Mouse (Mus musculus) frontal cortex, postnatal 25 days (tissue): Measurements from ENCODE around the gene D17H6S53E.

Experiments used
- DNase-seq, 2 experiments: peaks; one replicate each; pipeline ENCODE4 v3.0.0; 2022; ENCODE audit warnings: low spot score in 2 of 2

D17H6S53E gene

DNA sequence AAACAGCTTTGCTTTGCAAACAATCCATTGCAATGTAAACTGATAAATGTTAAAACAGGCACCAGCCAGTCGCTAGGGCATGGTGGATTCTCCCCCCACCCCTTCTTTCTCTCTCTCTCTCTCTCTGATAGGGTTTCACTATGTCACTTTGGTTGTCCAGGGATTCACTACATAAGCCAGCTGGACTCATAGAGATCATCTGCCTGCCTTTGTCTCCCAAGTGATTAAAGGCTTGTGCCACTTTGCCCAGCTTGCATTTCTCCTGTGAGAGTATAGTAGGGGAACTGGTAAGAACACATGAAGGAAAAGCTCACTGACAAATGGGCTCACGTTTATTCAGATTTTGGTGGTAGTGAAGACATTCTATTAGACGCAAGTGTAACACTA is 6.0 kb downstream of the D17H6S53E start:
- DNase-seq = no peak

DNA sequence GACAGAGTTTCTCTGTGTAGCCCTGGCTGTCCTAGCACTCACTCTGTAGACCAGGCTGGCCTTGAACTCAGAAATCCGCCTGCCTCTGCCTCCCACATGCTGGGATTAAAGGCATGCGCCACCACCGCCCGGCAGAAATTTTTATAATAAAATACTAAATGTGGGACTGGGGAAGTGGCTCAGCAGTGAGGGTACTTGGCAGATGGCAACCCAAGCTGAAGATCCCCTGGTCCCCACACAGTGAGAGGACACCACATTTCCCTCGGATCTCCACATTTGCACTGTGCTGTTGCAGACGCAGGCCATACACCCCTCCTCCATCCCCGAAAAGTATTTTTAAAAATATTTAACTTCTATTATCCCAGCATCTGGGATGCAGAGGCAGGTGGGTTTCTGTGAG is 7.3 kb downstream of the D17H6S53E start:
- DNase-seq = no peak

DNA sequence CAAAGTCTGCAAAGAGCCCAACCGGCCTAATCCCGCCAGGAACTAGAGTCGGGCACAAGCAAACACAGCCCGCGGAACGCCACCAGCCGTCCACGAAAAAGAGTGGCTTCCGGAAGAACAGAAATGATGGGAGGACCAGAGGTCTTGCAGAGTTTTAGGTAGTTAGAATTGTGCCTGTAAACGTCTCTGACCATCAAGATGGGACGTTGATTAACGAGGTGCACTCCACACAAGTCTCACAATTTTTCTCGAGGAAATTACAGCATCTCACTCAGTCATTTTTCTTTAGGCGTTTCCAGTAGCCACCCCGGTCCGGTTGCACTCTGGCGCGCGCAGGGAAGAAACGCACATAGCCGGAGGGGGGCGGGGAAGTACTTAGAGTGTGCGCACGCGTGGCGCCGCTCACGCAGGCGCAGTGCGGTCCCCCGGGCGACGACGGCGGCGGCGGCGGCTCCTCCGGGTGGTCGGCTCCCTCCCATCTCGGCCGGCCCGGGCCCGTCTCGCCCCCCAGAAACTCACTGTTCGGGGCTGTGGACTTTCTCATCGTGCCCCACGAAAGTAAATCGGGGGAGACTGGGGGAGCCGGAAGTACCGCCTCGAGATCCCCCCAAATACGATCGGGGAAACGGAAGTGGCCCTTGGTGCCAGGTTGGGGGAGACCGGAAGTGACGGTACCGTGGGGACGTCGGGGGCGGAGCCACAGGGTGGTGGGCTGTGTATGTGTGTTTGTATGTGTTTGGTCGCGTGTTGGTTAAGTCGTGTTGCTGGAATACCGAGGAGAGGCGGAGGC is 8.8 kb downstream of the D17H6S53E start, which contains the start of gene Bag6:
Gene Bag6, plus strand, starts transcription at position 378 of the 790 bp plus-strand sequence.
- peak; percentile 92 to 93 for DNase-seq

DNA sequence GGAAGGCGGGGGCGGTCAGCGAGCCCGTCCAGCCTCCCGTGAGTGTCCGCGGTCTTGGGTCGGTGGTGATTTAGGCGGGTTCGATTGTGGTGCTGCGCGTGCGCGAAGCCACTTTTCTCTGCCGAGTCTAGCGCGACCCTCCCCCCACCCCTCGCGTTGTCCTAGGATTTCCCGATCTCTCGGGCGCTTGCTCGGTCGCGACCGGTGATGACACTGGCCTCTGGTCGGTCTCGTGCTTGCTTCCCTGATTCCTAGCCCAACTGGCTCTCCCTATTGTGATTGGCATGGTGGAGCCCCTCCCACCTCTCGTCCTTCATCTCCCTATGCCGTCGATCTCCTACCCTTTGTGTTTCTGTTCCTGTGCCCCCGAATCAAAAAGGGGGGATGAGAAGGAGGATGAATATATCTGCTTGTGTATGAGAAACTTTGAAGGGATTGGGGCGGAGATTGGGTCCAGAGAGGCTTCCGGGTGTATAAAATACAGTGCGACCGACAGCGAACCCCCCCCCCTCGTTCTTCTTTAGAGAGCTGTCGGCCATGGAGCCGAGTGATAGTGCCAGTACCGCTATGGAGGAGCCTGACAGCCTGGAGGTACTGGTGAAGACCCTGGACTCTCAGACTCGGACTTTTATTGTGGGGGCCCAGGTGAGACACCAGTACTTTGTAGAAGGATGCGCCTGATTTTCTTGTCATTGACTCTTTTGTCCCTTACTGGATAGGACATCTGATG is 9.6 kb downstream of the D17H6S53E start:
- no peak for DNase-seq

DNA sequence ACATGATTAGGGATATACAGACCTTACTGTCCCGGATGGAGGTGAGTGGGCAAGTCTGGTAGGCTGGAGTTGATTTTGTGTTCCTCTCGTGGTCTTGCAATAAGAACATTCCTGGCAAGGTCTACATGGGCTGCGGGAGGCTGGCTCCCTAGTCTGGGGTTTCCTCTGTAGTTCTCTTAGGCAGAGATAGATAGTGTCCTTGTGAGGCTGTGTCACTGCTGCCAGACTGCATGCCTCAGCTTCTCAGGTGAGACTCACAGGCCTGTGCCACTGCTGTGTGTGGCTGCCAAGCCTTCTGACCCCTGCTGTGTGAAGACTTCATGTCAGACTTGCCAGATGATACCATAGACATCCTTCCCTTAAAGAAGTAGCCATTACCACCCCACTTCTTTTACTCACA is 13.1 kb downstream of the D17H6S53E start:
- DNase-seq = no peak

DNA sequence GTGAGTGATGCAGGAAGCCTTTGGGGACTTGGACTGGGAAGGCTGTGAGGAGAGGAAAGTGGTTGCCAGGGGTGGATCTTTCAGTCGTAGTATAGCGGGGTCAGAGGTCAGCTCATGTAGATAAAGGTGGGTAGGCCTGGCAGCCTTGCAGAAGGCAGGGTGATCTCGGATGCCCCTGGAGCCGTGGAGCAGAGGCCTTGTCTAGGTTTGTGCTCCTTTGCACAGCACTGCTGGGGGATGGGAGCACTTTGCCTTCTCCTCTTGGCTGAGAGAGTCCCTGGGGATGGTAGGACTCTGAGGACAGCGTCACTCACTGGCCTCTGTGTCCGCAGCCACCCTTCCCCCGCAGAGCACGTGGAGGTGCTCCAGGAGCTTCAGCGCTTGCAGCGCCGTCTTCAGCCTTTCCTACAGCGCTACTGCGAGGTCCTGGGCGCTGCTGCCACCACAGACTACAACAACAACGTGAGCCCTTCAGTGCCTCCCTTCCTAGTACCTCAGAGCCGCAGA is 14.4 kb downstream of the D17H6S53E start:
- no peak for DNase-seq

DNA sequence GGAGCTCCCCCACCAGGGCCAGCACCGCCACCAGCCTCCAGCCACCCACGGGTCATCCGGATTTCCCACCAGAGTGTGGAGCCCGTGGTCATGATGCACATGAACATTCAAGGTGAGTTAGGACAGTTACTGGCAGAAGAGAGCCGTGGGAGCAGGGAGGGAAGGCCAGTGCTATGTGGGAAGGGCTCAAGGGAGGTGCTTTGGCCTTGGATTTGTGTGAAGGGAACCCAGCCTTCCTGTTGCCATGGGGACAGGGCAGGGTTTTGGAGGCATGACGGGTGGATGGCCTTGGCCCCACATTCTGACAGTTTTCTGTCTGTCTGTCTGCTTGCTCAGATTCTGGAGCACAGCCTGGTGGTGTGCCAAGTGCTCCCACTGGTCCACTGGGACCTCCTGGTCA is 15.8 kb downstream of the D17H6S53E start:
- no peak for DNase-seq

DNA sequence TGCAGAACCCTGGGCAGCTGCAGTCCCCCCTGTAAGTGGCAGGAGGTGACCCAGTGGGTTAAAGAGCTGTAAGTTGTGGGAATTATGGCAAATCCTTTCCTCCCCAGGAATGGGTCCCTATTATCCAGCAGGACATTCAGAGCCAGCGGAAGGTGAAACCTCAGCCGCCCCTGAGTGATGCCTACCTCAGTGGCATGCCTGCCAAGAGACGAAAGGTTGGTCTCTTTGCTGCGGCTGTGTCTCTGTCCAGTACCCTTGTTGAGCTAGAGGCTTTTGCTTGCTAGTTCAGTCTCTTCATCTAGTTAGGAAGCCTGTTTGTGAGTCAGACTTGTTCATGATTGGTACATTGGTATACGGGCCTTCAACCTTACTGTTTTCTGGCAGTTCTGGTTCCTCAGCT is 20.0 kb downstream of the D17H6S53E start:
- DNase-seq = no peak

DNA sequence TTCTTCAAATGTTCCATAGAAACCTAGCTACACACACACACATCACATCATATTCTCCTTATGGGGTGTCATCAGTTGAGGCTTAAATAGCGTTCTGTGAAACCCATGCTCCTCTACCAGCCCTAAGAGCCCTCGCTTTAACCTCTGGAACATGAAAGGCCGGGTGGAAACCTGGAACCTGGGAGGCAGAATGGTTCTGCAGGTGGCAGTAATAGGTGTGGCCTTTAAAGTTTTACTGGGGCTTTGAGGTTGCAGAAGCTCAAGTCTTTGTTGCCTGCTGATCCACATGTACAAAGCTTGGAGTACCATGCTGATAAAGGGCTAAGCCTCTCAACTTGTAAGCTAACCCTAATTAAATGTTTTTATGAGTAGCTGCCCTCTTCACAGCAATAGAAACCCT is 21.2 kb downstream of the D17H6S53E start:
- DNase-seq = no peak

DNA sequence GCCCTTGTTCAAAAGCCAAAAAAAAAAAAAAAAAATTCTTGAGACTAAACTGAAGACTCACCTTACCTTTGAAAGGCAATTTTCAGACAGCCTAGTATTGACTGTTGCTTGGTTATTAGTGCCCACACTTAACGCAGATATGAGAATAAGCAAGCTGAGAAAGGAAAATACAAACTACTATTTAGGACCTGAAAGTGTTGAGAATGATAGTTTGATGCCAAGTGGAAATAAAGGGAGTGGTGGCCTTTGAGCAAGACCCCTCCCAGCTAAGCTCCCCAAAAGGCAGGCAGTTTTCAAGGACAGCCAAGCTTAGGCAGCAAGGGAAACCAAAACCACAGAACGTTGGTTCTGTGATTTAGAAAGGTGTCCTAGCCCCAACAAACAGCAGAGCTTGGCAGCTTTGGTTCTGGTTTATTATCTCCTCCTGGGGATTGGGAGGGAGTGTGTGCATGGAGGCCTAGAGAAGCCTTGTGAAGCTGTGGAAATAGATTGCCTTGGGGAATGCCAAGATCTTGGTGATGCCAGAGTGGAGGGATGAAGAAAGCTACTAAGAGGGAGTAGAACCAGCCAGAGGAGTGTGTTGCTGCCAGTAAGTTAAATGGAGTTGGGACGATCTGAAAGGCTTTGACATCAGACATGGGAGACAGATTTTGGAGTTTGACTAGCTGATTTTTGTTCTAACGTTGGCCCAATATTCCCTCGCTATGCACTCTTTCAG is 21.9 kb downstream of the D17H6S53E start:
- DNase-seq = no peak

DNA sequence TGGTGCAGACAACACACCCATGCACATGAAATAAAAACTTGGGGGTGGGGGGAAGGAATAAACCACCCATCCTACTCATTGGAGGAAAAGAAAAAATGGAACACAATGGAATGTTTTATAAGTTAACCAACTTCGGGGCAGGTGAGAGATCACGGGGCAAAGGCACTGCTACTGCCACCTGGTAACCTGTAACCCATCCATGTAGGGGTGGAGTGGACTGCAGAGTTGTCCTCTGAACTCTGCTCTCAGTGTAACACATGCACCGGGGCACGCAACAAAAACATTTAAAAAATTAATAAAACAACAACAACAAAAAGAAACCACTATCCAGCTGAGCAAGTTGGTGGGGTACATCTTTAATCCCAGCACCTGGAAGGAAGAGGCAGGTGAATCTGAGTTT is 25.9 kb downstream of the D17H6S53E start:
- DNase-seq = no peak

DNA sequence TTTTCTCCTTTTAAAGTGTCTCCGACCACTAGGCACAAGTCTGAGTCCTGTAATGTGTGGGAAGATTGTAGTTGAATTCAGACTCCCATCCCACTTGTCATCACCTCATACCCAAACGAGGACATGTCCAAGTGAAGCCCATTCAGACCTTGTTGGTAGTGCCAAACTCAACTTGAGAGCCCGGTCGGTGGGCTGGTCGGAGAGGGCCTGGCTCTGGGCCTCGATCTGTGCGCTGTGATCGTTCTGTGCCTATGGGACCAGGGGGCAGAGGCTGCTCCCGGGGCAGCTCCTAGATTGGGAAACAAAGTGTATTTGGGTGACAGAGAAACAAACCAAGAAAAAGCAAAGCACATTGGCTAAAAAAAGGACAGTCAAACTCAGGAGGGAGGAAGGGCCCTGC is 26.9 kb downstream of the D17H6S53E start:
- DNase-seq = no peak

DNA sequence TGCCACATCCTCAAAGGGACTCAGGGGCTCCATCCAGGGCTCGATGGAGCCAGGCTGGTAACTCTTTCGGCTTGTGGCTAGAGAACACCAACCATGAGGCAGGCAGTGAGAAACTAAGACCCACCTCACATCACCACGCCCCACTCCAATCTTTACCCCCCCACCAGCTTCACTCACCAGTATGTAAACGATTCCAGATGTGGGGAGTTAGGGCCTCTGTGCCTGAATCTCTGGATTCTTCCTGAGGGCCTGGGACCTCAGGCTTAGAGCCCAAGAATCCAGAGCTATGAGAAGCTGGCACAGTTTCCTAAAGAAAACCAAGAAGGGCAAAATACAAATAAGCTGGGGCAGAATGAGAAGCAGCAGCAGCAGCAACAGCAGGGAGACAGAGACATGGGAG is 27.8 kb downstream of the D17H6S53E start:
- no peak for DNase-seq

DNA sequence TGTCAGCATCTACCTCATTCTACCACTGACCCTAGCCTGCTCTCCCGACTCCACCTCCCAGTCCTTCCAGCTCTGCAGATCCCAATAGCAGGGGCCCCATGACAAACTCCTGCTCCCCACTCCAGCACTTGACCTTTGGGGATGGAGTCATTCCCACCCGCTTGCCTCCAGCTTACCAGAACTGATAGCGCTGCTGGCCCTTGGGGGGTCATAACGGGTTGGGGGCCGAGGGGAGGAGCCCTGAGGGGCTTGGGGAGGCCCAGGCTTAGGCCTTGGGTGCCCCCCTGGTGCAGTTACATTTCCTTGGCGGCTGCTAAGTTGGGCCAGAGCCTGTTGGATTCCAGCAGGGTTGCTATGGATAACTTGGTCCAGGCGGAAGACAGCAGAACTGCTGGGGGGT is 28.4 kb downstream of the D17H6S53E start:
- no peak for DNase-seq

DNA sequence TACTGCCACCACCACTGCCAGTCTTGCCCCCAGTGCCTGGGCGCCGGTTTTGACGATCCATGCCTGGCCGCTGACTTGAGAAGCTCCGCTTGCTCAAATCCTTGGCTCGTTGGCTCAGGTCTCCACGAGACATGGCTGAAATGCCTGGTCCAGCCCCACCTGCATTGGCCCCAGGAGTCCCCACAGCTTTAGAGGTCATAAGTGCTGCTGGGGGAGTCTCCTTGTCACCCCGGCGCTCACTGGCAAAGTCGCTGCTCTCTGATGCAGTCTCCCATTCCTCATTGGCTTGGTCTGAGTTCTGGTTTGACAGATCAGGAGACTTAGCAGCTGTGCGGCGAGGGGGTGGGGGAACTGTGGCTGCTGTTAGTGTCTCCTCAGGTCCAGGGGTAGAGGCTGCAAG is 29.3 kb downstream of the D17H6S53E start:
- no peak for DNase-seq

DNA sequence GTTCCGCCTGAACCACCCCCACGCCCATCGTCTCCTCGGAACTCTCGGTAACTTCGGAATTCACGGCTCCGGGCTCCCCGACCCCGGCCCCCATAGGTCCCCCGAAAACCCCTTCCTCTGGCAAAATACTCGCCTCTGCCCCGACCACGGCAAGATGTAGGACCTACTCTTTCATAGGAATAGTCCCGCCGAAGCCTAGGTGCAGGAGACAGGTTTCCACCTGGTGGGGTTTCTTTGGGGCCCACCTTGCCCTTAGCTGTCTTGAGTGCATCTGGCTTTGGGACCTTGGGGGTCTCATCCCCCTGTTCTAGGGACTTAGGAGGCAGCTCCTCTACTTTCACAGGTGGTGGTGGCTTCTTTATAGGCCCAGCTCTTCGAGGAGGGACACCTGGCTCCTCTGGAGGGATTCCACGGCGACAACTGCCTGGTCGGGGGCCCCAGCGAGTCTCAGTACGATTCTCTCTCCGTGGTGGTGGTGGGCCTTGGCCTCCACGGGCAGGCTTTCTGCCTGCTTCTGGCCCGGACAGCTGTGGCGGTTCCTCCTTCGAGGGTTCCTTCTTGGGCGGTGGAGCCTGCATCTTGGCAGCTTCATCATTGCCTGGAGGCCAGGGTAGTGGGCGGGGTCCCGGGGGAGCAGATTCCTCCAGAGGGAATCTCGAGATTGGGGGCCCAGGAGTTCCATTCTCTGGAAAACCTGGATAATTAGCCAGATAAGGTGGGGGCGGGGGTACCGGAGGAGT is 30.5 kb downstream of the D17H6S53E start:
- no peak for DNase-seq

DNA sequence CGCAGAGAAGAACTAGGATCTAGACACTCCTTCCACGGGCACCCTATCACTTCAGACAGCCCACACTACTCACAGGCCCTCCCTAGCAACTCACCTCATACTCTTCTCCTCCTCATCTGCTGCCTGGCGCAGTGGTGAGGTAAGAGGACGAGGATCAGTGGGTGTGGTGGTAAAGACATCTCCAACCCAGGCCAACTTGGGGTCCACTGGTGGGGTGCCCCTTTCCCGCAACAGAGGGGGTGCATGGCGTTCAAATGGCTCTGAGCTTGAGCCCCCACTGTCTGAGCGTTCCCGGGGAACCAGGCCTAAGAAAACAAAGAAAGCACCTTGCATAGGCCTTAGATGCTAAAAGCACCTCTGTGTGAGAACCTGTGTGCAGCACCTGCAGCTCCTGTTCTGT is 31.1 kb downstream of the D17H6S53E start:
- no peak for DNase-seq

DNA sequence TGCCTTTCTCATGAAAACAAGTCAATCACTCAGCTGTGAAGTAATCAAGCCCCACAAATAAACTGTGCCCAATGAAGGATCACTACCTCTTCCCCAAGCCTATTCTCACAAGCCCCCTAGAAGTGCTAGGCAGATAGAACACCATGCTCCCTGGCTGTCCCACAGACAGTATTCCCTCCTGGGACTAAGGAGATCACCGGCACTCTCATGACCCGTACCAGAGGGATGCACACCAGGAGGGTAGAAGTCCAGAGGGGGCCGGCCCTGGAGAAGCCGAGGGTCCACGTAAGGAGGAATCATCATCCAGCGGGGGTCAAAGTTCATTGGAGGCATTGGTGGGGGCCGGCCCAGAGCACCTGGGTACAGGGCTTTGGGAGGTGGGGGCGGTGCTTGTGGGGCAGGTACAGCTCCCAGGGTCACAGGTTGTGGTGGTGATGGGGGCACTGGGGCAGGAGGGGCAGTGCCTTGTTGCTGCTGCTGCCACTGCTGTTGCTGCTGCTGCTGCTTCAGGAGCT is 31.5 kb downstream of the D17H6S53E start:
- DNase-seq = no peak

DNA sequence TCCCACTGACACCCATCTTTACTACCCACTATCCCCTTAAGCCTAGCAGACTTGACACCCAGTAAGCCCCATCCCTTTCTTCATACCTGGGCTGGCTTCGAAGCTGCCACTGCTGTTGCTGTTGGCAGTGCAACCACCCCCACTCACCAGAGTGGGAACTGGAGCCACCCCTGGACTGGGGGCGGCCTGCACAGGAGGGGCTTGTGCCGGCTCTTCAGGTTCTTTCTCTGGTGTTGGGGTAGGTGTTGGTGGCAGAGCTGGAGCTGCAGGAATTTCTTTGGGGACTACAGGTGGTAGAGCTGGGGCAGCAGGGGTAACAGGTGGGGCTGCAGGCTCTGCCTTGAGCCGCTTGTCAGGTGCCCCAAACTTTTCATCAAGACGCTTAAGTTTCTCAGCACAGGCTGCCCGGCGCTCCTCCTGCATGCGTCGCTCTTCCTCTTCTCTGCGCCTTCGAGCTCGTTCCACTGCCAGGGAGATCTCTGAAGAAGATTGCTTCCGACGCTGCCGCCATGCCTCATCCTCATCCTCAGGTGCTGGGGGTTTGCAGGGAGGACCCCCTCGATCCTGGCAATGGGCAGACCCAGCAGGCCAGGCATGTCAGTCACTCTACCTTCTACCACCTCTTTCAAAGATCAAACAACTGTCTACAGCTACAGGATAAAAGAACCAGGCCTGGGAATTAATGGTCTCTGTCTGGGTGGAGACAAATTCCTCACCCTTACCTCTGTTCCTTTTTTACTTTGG is 32.8 kb downstream of the D17H6S53E start:
- DNase-seq = no peak

DNA sequence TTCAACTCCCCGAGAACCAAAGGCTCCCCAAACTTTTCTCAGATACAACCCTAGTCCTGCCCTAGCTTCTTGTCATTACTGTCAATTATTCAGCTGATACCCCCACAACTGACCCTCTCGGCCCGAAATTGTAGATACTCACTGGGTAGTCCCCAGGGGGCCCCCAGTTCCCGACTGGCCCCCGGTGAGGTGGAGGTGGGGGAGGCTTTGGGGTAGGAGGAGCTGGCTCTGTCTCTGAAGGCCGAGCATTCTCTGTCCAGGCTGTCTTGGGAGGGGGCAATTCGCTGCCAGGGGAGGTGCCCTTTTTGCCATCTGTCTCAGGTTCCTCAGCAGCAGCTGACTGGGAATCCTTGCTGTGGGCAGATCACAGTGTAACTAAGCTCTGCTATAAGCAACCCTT is 33.5 kb downstream of the D17H6S53E start:
- DNase-seq = no peak

DNA sequence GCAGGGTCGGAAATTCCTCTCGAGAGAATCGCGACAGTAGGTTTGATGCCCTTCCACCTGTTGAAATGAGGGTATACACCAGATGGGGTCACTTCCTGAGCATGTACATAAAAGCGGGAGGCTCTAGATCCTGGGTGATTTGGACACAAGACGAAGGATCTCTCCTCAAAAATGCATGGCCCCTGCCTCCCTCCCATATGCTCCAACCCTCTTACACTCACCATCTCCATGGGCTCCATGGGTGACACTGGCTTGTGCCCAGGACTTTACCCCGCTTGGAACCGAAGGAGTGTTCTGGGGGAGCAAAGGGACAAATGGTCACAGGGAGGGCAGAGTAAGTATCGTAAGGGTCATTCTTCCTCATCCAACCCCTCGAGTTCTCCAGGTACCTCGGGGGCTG is 35.2 kb downstream of the D17H6S53E start:
- DNase-seq = no peak
